Mouse (Mus musculus): ENCODE results near the gene Gbe1. TPM values are rescaled to one million over a fixed set of nuclear protein-coding genes. Genes with fewer than 3 reads are reported as not detected.

Gene Gbe1
- total RNA-seq, 1 experiment, result 4.4 TPM

GRCm38 (mm10) chr16:70387385-70387784, 73.6 kb downstream of the Gbe1 start:
- no peak for DNase-seq (ENCODE audit: low read depth, low spot score)
- H3K27ac ChIP-seq (ENCODE audit: insufficient read depth, low read depth, low read length, poor library complexity, severe bottlenecking), result no peak overlapping the region
- no peak overlapping the region for H3K9ac ChIP-seq (ENCODE audit: insufficient read depth, low read depth, low read length, poor library complexity, severe bottlenecking)
- no peaks in the 10 kb centered on the region for H3K9me3 ChIP-seq (ENCODE audit: control insufficient read depth, insufficient read depth, low read depth, low read length)
- H3K4me1 ChIP-seq (ENCODE audit: control insufficient read depth in 2 of 2, insufficient read depth in 2 of 2, low read length in 2 of 2, poor library complexity in 1 of 2), result no peaks in the 10 kb centered on the region
- in situ Hi-C loops (cut with MboI; ENCODE audit: low sequenced_read_pairs in 2 of 2, unreplicated experiment in 2 of 2), result no loop called here
- TF ChIP-seq HCFC1 (IDR thresholded peaks at IDR 0.05; ENCODE audit: borderline replicate concordance, insufficient read depth, low read length) (no peak), ZC3H11A (IDR thresholded peaks at IDR 0.05; ENCODE audit: borderline replicate concordance, low read depth, low read length) (no peak), CHD2 (IDR thresholded peaks at IDR 0.05; ENCODE audit: low read depth, low read length) (no peak), ZNF384 (IDR thresholded peaks at IDR 0.05; ENCODE audit: low read depth, low read length) (no peak), MAFK (IDR thresholded peaks at IDR 0.05; ENCODE audit: insufficient read depth, low read depth, low read length) (no peak)
- H3K4me3 ChIP-seq (ENCODE audit: insufficient read depth in 1 of 2, low read depth in 1 of 2, low read length in 2 of 2, poor library complexity in 1 of 2, severe bottlenecking in 1 of 2), result no peak overlapping the region
- no peaks in the 10 kb centered on the region for H3K36me3 ChIP-seq (ENCODE audit: control insufficient read depth, insufficient read depth, low read length, poor library complexity, severe bottlenecking)

GRCm38 (mm10) chr16:70395276-70395675, 81.5 kb downstream of the Gbe1 start:
- Histone ChIP-seq H3K9me3 (ENCODE audit: control insufficient read depth, insufficient read depth, low read depth, low read length) (no peaks in the 10 kb centered on the region), H3K4me1 (ENCODE audit: control insufficient read depth in 2 of 2, insufficient read depth in 2 of 2, low read length in 2 of 2, poor library complexity in 1 of 2) (no peaks in the 10 kb centered on the region), H3K9ac (ENCODE audit: insufficient read depth, low read depth, low read length, poor library complexity, severe bottlenecking) (no peak overlapping the region), H3K36me3 (ENCODE audit: control insufficient read depth, insufficient read depth, low read length, poor library complexity, severe bottlenecking) (no peaks in the 10 kb centered on the region), H3K4me3 (ENCODE audit: insufficient read depth in 1 of 2, low read depth in 1 of 2, low read length in 2 of 2, poor library complexity in 1 of 2, severe bottlenecking in 1 of 2) (no peak overlapping the region), H3K27ac (ENCODE audit: insufficient read depth, low read depth, low read length, poor library complexity, severe bottlenecking) (no peak overlapping the region)
- no peak for DNase-seq (ENCODE audit: low read depth, low spot score)
- TF ChIP-seq CHD2 (IDR thresholded peaks at IDR 0.05; ENCODE audit: low read depth, low read length) (no peak), HCFC1 (IDR thresholded peaks at IDR 0.05; ENCODE audit: borderline replicate concordance, insufficient read depth, low read length) (no peak), MAFK (IDR thresholded peaks at IDR 0.05; ENCODE audit: insufficient read depth, low read depth, low read length) (no peak), ZNF384 (IDR thresholded peaks at IDR 0.05; ENCODE audit: low read depth, low read length) (no peak), ZC3H11A (IDR thresholded peaks at IDR 0.05; ENCODE audit: borderline replicate concordance, low read depth, low read length) (no peak)
- in situ Hi-C loops (cut with MboI; ENCODE audit: low sequenced_read_pairs in 2 of 2, unreplicated experiment in 2 of 2), result no loop called here

GRCm38 (mm10) chr16:70407780-70408179, 94.0 kb downstream of the Gbe1 start:
- no peaks in the 10 kb centered on the region for H3K36me3 ChIP-seq (ENCODE audit: control insufficient read depth, insufficient read depth, low read length, poor library complexity, severe bottlenecking)
- in situ Hi-C loops (cut with MboI; ENCODE audit: low sequenced_read_pairs in 2 of 2, unreplicated experiment in 2 of 2), result no loop called here
- H3K9ac ChIP-seq (ENCODE audit: insufficient read depth, low read depth, low read length, poor library complexity, severe bottlenecking), result no peak overlapping the region
- no peak overlapping the region for H3K27ac ChIP-seq (ENCODE audit: insufficient read depth, low read depth, low read length, poor library complexity, severe bottlenecking)
- TF ChIP-seq ZNF384 (IDR thresholded peaks at IDR 0.05; ENCODE audit: low read depth, low read length) (no peak), MAFK (IDR thresholded peaks at IDR 0.05; ENCODE audit: insufficient read depth, low read depth, low read length) (no peak), HCFC1 (IDR thresholded peaks at IDR 0.05; ENCODE audit: borderline replicate concordance, insufficient read depth, low read length) (no peak), CHD2 (IDR thresholded peaks at IDR 0.05; ENCODE audit: low read depth, low read length) (no peak), ZC3H11A (IDR thresholded peaks at IDR 0.05; ENCODE audit: borderline replicate concordance, low read depth, low read length) (no peak)
- no peak for DNase-seq (ENCODE audit: low read depth, low spot score)
- H3K9me3 ChIP-seq (ENCODE audit: control insufficient read depth, insufficient read depth, low read depth, low read length), result no peaks in the 10 kb centered on the region
- no peak overlapping the region for H3K4me3 ChIP-seq (ENCODE audit: insufficient read depth in 1 of 2, low read depth in 1 of 2, low read length in 2 of 2, poor library complexity in 1 of 2, severe bottlenecking in 1 of 2)
- no peaks in the 10 kb centered on the region for H3K4me1 ChIP-seq (ENCODE audit: control insufficient read depth in 2 of 2, insufficient read depth in 2 of 2, low read length in 2 of 2, poor library complexity in 1 of 2)

- Histone ChIP-seq H3K9ac (ENCODE audit: insufficient read depth, low read depth, low read length, poor library complexity, severe bottlenecking) (no peak overlapping the region), H3K36me3 (ENCODE audit: control insufficient read depth, insufficient read depth, low read length, poor library complexity, severe bottlenecking) (no peaks in the 10 kb centered on the region), H3K27ac (ENCODE audit: insufficient read depth, low read depth, low read length, poor library complexity, severe bottlenecking) (no peak overlapping the region), H3K9me3 (ENCODE audit: control insufficient read depth, insufficient read depth, low read depth, low read length) (no peaks in the 10 kb centered on the region), H3K4me3 (ENCODE audit: insufficient read depth in 1 of 2, low read depth in 1 of 2, low read length in 2 of 2, poor library complexity in 1 of 2, severe bottlenecking in 1 of 2) (no peak overlapping the region), H3K4me1 (ENCODE audit: control insufficient read depth in 2 of 2, insufficient read depth in 2 of 2, low read length in 2 of 2, poor library complexity in 1 of 2) (no peaks in the 10 kb centered on the region)
- TF ChIP-seq CHD2 (IDR thresholded peaks at IDR 0.05; ENCODE audit: low read depth, low read length), result no peak
- no peak for TF ChIP-seq HCFC1 (IDR thresholded peaks at IDR 0.05; ENCODE audit: borderline replicate concordance, insufficient read depth, low read length)
- no peak for TF ChIP-seq MAFK (IDR thresholded peaks at IDR 0.05; ENCODE audit: insufficient read depth, low read depth, low read length)
- TF ChIP-seq ZC3H11A (IDR thresholded peaks at IDR 0.05; ENCODE audit: borderline replicate concordance, low read depth, low read length), result no peak
- no peak for TF ChIP-seq ZNF384 (IDR thresholded peaks at IDR 0.05; ENCODE audit: low read depth, low read length)
- no peak for DNase-seq (ENCODE audit: low read depth, low spot score)
- in situ Hi-C loops (cut with MboI; ENCODE audit: low sequenced_read_pairs in 2 of 2, unreplicated experiment in 2 of 2), result loop anchor here in 1 of 2 experiments (10.0 kb wide), 1 partner anchor 144 kb away; no protein-coding TSS in a partner anchor
These were observed 107.3 kb downstream of the Gbe1 start for GRCm38 (mm10) chr16:70421077-70421476.

- DNase-seq (ENCODE audit: low read depth, low spot score), result no peak
- in situ Hi-C loops (cut with MboI; ENCODE audit: low sequenced_read_pairs in 2 of 2, unreplicated experiment in 2 of 2), result no loop called here
- TF ChIP-seq HCFC1 (IDR thresholded peaks at IDR 0.05; ENCODE audit: borderline replicate concordance, insufficient read depth, low read length), result no peak
- no peak for TF ChIP-seq ZNF384 (IDR thresholded peaks at IDR 0.05; ENCODE audit: low read depth, low read length)
- TF ChIP-seq MAFK (IDR thresholded peaks at IDR 0.05; ENCODE audit: insufficient read depth, low read depth, low read length), result no peak
- no peak for TF ChIP-seq CHD2 (IDR thresholded peaks at IDR 0.05; ENCODE audit: low read depth, low read length)
- Histone ChIP-seq H3K9ac (ENCODE audit: insufficient read depth, low read depth, low read length, poor library complexity, severe bottlenecking) (no peak overlapping the region), H3K4me1 (ENCODE audit: control insufficient read depth in 2 of 2, insufficient read depth in 2 of 2, low read length in 2 of 2, poor library complexity in 1 of 2) (no peaks in the 10 kb centered on the region), H3K36me3 (ENCODE audit: control insufficient read depth, insufficient read depth, low read length, poor library complexity, severe bottlenecking) (no peaks in the 10 kb centered on the region), H3K9me3 (ENCODE audit: control insufficient read depth, insufficient read depth, low read depth, low read length) (no peaks in the 10 kb centered on the region), H3K4me3 (ENCODE audit: insufficient read depth in 1 of 2, low read depth in 1 of 2, low read length in 2 of 2, poor library complexity in 1 of 2, severe bottlenecking in 1 of 2) (no peak overlapping the region), H3K27ac (ENCODE audit: insufficient read depth, low read depth, low read length, poor library complexity, severe bottlenecking) (no peak overlapping the region)
These were observed 135.8 kb downstream of the Gbe1 start for GRCm38 (mm10) chr16:70449520-70449919.
